Mouse (Mus musculus) gastrocnemius, postnatal 25 days (tissue): ENCODE results near the gene Cldn20. TPM values are rescaled to one million over a fixed set of nuclear protein-coding genes. Genes with fewer than 3 reads are reported as not detected.

Experiments used
- DNase-seq: peaks from one replicate; pipeline ENCODE4 v3.0.0; 2022
- total RNA-seq, 2 experiments: library from RNA; stranded (reverse); gene quantifications; 1 replicate in 1 of 2; 2 replicates in 1 of 2; pipeline ENCODE4 v1.2.3; 2021

Gene Cldn20
- total RNA-seq, 2 experiments from 2014 or later: not detected

DNA sequence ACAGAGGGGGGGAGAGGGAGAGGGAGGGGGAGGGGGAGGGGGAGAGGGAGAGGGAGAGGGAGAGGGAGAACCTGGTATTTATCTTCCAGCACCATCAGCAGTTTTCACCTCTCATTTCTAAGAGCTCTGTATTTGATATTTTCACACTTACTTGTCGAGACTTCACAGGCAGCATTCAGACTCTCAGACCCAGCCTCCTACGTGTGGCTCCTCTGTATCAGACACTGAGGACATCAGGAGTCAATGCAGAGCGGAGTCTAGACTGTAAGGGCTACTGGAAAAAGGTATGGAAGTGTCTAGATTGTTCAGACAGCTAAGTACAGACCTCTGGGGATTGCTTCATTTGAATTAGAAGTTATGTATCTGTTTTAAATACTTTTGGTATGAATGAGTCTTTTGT is 2.8 kb upstream of the Cldn20 start:
- DNase-seq: no peak

DNA sequence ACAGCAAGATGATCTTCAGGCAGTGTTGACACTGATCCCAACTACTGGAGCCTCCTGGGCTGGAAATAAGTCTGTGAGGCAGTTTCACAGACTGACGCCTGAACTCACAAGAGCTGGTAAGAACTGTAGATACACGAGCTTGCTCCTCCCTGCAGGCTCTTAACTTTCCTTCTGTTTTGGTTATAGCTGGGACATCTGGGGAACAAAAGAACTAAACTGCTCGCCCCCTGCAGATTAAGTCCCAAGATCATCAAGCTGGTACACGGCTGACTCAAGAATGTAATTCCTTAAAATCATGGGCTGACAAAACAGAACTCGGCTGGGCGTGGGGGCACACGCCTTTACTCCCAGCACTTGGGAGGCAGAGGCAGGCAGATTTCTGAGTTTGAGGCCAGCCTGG is 1.8 kb upstream of the Cldn20 start:
- no peak for DNase-seq

DNA sequence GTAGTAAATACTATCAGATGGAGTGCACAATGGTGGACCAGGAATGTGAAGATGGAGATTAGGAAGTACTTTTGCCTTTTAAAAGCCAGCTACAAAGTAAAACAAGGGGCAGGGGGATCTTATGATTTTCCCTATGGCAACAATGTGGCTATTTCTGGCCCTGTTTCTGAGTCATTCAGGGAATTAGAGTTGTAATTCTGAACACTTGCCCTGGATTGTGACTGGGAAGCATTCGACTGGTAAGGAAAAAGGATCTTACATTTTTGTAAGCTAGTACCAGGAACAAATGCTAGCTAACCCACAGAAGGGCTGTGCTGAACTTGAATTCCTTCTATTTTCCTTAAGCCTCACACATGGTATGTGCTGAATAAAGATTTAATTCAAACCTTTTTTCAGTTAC is 713 bp upstream of the Cldn20 start:
- no peak for DNase-seq

GRCm38 (mm10) chr17:3533425-3533824 is 1.1 kb downstream of the Cldn20 start:
- DNase-seq: no peak

- DNase-seq: no peak
Observed at GRCm38 (mm10) chr17:3540304-3540703, 8.0 kb downstream of the Cldn20 start.

DNA sequence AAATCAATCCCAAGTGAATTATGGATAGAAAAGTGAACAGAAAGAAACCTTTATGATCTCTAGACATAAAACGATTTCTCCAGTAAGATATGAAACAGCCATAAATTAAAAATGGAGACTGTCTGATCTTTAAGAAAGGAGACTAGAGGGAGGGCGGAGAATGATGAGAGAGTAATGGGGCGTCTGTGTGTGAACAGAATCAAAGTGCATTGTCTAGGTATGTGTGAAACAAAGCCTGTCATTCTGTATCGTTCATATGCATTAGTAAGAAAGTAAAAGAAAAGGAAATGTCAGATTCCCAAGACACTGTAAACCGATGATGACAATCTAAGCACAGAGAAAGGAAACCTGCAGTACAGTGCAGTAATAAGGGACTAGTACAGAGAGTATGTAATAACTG is 8.7 kb downstream of the Cldn20 start:
- no peak for DNase-seq

- no peak for DNase-seq
Observed at GRCm38 (mm10) chr17:3547725-3548124, 15.4 kb downstream of the Cldn20 start.

DNA sequence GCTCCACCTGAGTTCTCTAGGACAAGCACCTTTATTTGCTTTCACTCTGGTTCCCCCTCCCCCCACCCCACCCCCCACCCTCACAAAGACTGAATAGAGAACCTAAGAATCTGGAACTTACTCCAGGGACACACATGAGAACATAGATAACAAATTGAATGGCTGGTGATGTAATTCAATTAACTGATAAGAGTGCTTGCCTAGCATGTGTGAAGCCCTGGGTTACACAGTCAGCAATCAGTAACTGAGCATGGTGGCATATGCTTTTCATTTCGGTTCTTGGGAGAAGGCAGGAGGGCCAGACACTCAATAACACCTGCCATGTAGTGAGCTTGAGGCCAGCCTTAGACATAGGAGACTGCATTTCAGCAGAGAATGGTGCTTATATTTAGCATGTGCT is 23.9 kb downstream of the Cldn20 start:
- DNase-seq: no peak

- DNase-seq: peak; percentile 98
Observed at GRCm38 (mm10) chr17:3557331-3558311, 25.3 kb downstream of the Cldn20 start, which contains the start of gene Tfb1m. Gene Tfb1m (minus strand): TSS chr17:3557781.

GRCm38 (mm10) chr17:3558356-3558870 is 26.1 kb downstream of the Cldn20 start:
- DNase-seq: no peak

DNA sequence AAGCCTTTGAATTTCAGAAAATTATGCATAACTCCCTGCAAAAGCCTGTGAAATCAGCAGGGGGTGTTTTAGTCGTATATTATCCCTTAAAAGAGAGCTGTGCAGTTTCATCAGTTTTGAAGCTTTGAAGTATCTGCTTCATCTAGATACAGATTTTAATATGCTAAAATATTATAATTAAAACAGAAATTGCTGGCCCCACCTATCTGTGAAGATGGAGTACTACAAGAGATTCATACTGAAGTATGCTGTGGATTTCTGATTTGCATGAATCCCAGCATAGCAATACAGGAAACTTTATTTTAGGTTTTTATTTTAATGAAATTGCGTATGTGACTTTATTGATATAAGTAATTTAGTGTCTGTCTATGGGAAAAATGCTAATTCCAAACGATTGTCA is 28.2 kb downstream of the Cldn20 start:
- no peak for DNase-seq

DNA sequence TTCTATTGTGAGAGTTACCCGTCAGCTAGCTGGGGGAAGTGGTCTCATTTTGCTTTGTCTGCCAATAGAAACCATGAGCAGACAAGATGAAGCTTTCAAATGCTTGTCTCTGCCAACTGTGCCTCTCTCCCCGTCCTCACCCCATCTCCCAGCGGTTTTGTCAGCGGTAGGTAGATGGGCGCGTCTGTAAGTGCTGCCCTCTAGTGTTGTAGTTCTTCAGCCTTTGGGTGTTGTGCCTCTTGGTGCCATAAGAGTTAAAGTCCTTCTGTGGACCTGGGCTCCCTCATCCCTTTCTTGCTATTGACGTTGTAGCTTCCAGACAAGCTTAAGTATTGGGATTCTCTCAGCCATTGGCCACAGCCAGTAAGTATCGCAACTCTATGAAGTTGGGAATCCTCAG is 30.1 kb downstream of the Cldn20 start:
- no peak for DNase-seq

DNA sequence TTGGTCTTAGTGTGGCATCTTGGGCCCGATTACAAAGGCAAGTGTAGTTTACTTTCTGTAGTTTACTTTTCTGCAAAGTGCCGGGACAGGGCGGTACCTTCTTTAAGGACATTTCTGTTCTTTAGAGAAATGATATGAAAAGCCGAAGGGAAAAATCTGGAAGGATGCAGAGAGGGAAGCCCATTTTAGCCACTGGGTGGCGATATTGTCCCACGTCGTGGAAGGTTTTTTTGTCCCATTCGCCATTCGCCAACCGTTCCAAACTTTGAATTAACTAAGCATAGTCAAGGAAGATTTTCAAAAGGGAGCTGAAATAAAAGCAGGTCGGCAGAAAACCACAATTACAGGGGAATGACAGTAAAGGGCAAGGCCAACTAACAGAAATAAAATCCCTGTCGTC is 38.5 kb downstream of the Cldn20 start:
- DNase-seq: peak; percentile 41

Other genes starting within 250 kb of the Cldn20 start
- gene Tiam2, start 206.0 kb upstream of the Cldn20 start, total RNA-seq: 1 to 10 TPM; 2.7 to 3.8 TPM
- gene Tfb1m, start 25.2 kb downstream of the Cldn20 start, total RNA-seq: 1 to 10 TPM; 6.3 to 7.6 TPM
- gene Nox3, start 163.7 kb downstream of the Cldn20 start, total RNA-seq: not detected